Mouse (Mus musculus) cerebellum, postnatal 4 days (tissue): ENCODE measurements around the gene Adrm1.
A peak's percentile ranks its signal among the peaks of the same experiment; 100 is the strongest.
"Not testable (repeated sequence)": the region's sequence is repeated elsewhere in the genome, so short reads cannot be mapped to it uniquely, and the experiment has no call there.

Source experiments
- DNase-seq, 2 experiments: peaks; one replicate each; pipeline ENCODE4 v3.0.0; 2022; ENCODE audit warnings: low spot score in 2 of 2, mixed read lengths in 1 of 2

Adrm1 gene

DNA sequence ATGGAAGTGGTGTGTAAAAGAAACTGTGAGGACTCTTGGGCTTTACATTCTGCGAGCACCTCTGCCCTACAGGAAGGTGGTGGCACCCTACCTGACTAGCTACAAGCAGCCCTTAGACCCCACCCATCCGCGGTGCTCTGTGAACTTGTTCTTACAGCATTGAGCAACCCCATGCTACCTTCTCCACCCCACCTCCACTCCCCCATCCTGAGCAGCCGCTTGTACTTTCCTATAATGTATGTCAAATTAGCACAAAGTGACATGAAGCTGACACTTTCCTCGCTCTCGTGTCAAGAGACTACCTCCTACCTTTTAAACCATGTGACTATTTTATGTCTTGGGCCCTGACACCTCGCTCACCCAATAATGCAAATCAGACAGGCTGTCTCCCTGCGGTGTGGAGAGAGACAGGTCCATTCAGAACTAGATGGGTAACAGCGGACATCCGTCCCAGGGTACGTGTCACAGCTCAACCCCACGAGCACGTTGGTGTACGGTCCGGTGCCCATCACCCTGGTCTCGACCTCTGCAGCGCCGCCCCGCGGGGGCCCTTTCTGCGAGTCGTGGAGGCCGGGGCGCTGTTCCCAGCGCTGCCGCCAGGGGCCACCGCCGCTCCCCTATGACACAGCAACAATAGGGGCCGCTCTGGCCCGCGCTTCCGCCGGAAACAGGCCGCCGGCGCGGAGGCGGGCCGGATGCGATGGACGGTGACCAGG is at the start of gene Adrm1:
Adrm1 (plus strand) TSS at position 680 of the 716 bp plus-strand sequence.
- peak; percentile 98 to 99 for DNase-seq

DNA sequence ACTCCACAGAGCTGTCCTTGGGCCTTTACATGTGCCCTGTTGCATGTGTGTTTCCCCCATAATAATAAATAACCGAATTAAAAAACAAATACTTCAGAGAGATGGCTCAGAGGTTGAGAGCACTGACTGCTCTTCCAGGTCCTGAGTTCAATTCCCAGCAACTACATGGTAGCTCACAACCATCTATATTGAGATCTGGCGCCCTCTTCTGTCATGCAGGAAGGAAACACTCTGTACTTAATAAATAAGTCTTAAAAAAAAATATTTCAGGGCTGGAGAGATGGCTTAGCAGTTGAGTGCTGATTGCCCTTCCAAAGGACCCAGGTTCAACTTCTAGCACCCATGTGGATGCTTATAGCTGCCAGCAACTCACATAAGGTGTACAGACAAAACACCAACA is 47.1 kb upstream of the Adrm1 start:
- DNase-seq, result no peak

DNA sequence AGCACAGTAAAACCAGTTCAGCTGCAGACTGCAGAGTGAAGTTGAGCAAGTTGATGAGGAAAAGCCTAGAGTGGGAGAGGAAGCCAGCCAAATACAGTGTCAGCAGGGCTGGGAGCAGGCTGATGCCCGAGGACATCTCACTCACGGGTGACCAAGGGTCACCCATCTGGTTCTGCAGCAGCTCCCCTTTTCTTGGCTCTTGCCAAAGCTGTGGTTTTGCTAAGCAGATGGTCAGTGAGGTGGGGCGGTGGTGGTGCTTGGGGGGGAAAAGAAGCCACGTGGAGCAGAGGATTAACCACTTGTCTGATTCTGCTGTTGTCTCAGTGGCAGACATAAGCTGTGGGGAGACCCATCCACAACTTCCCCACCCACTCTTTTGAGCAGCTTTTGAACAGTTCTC is 45.1 kb upstream of the Adrm1 start:
- no peak for DNase-seq

DNA sequence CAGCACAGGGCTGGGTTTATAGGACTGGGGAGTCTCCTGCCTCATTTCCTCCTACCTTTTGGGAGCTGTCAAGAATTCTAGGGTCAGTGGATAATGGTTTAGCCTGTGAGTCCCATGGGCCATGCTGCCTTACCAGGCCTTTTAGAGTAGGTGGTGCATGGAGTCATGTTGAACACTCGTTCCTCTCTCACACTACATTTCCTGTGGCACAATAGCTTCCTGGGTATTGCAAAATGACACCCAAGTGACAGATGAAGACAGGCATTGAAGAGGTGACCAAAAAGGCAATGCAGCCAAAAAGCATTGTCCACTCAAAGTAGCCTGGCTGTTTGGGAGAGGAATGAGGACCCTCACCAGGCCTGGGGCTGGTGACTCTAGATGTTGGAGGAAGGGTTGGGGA is 43.6 kb upstream of the Adrm1 start:
- DNase-seq, result no peak

DNA sequence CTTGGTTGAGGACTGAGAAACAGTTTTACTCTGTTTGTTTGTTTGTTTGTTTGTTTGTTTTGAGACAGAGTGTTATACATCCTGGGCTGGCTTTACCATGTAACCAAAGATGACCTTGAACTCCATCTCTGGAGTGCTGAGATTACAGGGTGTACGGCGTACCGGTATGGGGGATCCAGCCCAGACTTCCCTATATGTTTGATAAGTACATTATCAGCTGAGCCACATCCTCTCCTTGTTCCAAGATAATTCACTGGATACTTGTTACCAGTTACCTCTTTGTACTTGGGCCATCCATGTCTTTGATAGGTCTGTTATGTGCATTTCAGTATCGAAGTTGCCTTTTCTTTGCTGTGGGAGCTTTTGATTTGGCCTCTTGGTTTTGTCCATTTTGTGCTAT is 38.1 kb upstream of the Adrm1 start:
- no peak for DNase-seq

DNA sequence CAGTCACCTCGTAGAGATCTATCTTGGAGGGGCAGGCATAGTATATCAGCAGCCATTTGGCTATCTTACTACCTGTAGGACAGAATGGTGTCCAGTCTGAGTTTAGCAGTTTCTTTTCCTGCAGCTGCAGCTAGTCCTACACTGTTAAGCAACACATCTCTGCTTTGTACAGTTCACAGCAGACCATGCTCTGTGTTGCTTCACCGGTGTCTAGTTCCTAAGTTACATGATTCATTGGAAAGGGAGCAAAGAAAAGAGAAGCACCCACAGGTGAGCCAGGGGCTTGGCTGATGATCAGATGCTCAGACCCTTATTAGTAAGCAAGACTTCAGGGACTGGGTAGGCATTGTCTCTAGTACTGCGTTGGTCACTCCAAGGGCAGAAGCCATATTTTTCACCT is 37.4 kb upstream of the Adrm1 start:
- DNase-seq, result no peak

DNA sequence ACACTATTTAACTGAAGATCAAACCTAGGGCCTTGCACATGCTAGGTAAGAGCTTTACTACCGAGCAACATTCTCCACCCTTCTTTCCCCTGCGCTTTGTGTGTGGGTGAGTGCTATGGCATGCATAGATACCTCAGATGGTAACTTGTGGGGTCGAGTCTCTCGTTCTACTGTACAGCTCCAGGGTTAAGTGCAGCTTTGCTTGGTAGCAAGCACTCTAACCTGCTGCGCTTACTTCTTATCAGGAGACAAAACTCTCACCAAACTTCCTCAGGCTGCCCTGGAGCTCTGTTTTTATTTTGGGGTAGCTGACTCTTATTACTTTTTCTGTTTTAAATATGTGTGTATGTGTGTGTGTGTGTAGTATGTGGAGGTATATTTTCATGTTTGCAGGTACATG is 35.9 kb upstream of the Adrm1 start:
- DNase-seq, result no peak

DNA sequence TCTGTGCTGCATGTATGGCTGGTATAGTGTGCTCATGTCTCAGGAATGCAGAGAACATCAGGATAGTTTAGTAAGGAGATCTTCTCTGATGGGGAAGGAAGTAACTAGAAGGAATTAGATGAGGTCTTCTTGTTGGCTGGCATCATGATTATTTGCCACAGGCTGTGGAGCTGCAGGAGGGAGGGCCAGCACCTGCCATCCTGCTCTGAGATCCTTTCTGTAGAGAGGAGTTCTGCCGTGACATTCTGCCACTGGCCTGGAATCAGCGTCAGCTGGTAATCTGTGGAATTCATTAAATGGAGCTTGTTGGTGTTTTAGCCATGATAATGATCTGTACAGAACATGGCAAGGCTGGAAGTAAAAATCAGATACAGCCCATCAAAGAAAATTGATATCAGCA is 25.2 kb upstream of the Adrm1 start:
- no peak for DNase-seq

DNA sequence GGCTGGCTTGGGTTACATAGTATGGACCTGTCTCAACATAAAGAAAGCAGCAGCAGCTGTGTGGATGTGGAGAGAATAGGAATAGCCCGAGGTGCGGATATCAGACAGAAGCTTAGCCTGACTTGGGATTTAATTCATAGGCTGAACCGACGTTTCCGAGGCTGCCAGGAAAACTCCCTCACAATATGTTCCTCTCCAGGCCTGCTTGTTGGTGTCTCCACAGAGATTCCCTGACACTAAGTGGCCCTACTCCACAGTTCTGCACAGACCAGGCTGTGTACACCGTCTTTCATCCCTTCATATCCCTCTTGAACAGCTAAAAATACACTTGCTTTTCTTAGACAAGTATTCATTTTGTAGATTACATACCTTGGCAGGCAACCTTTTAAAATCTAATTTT is 23.9 kb upstream of the Adrm1 start:
- no peak for DNase-seq

DNA sequence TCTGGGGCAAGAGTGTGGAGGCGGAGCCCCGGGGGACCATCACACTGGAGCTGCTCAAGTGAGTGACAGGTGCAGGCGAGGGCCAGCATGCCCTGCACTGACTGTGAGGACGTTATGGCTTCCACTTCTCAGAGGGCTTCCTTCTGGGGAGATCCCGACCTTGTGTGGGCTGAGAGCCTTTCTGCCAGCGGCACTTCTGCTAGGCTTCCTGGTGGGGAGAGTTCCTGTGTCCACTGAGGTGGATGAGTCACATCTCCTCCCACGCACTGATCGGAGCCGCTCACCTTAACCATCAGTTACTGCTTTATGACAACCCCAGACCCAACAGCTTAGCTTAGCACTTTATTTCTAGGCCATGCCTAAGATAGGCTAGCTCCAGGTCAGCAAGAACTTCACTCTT is 22.7 kb upstream of the Adrm1 start:
- no peak for DNase-seq

DNA sequence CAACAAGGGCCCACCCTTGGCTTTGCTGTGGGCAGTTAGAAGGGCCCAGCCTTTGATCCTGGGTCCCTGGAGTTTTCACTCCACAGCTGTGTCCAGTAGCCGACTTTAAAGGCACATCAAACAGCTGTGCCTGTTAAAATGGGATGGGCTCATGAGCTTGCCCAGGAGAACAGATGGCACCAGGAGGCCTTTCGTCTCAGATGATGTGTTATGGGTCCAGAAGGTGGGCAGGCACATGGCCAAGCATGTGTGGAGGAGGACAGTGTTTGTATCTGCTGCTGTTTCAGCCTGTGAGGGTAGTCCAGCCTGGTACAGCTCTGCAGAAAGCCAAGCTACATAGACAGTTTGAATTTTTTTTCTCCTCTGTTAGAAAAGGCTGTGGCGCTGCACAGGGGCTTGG is 16.5 kb upstream of the Adrm1 start:
- DNase-seq, result peak in 1 of 2 experiments; percentile 40

DNA sequence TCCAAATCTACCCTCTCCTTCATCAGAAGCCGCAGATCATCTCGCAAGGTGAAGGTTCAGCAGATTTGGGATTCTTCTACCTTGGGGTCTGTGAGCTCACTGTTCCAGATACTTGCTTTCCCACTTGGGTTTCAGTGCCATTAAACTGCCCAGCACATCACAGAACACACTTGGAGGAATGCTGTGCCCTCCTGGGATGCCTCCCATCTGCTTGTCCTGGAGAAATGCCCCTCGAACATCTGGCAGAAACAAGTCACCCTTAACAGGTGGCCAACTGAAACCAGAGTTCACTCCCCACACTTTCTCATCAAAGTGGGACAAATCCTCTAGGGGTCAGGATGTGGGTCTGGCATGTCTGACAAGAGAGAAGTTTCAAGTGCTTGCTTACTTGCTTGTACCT is 12.7 kb upstream of the Adrm1 start:
- no peak for DNase-seq

DNA sequence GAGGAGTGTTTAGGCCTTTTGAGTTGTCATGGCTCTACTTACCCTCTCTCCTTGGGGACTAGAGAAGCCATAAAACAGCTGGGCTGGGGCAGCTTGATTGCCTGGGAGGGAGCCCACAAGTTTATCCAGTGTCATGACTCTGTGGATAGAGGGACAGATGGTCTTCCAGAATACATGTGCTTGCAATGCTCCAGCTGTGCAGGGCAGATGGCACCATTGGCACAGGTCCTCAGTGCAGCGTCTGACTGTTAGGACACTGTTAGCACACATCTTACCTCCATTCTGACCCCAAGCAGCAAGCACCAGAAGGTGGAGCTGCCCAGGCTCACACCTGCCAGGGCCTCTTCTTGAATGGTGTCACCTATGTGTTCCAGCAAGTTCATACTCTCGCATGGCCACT is 5.4 kb upstream of the Adrm1 start:
- DNase-seq, result peak in 1 of 2 experiments; percentile 69

DNA sequence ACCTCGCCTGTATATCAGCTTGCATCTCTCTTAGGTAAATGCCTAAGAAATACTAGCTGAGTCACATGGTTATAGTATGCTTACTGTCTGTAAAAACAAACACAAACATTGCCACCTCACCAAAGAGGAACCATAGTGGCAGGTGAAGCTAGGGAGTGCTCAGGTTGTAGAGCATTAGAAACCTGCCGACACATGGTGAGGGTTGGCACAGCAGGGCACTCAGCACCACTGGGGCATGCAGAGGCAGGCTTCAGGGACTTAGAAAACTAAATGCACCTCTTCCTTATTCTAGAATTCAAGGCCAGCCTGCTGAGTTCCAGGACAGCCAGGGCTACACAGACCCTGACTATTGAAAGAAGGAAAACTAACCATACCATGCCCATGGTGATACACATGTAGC is 4.4 kb upstream of the Adrm1 start:
- DNase-seq, result no peak

DNA sequence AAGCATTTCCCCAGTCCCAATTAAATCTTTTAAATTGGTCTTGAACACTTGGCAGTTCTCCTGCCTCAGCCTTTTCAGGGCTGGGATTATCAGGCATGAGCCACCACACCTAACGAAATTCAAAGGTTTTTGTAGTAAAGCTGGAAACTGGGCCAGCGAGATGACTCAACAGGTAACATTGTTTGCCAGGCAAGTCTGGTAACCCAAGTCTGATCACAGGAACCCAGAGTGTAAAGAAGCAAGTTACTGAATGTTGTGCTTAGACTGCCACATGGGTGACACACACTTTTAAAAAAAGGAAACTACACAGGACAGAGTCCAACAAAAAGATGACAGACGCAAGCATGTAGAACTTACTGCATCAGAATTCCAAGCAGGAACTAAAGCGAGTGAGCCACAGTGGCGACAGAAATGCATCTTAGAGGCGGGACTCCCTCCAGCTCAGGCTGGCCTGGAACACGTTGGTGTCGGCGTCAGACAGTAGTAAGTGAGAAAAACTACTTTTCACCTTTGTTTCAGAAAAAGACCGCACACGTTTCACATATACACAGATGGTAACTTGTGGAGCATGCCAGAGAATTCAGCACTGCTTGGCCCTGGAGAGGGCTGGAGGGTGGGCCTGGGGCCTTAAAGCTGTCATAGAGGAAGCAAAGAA is 1.0 kb upstream of the Adrm1 start:
- no peak for DNase-seq

DNA sequence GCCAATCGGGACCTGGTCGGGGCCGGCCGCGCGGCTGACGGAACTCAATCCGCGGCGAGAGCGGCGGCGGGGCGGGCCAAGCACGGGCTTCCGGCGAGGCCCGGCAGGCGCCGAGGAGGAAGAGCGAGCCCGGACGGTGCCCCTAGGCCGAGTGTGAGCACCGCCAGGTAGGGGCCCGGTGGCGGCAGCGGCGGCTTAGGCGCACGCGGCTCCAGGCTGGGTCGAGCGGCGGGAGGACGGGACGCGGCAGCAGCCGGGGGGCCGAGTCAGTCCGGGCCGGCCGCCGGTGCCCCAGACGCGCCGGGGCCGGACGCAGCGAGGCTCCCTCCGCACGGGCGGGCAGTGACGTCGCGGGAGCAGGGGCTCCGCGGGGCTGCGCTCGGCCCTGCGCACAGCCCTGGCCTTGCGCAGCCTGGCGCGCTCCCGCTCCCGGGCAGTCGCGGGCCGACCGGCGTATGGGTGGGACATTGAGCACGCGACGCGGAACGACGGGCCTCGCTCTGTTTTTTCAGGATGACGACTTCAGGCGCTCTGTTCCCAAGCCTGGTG is 311 bp downstream of the Adrm1 start:
- DNase-seq, result no peak

DNA sequence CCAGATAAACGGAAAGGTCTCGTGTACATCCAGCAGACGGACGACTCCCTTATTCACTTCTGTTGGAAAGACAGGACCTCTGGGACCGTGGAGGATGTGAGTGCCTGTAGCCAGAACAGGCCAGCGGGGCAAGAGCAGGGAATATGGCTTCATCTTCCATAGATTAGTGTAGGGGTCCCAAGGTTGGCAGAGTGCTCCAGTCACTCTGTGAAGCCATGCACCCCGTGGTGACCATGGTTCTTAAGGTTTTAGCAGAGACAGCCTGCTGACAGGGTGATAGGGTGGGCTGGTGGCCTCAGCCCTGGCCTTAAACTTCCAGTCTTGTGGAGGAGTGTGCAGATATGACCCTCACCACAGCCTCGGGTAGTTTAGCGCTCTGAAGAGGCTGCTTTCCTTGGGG is 867 bp downstream of the Adrm1 start:
- DNase-seq, result peak in 1 of 2 experiments; percentile 17

DNA sequence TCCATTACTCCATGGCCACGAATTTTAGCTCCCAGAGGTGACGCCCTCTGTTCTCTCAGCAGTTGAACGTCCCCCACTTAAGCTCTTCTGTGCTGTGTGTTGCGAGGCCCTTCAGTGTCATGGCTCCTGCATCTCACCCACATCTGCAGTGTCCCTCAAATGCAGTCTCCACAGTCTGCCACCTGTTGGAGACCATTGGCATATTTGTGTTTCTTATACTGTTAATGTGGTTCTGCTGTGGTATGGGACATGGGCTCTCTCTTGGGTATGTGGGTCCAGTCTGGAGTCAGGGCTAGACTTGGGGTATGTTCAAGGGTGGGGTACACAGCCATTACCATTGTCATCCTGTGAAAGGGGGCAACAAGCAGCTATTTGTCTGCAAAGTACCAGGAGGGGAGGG is 1.9 kb downstream of the Adrm1 start:
- peak in 1 of 2 experiments; percentile 3 for DNase-seq

DNA sequence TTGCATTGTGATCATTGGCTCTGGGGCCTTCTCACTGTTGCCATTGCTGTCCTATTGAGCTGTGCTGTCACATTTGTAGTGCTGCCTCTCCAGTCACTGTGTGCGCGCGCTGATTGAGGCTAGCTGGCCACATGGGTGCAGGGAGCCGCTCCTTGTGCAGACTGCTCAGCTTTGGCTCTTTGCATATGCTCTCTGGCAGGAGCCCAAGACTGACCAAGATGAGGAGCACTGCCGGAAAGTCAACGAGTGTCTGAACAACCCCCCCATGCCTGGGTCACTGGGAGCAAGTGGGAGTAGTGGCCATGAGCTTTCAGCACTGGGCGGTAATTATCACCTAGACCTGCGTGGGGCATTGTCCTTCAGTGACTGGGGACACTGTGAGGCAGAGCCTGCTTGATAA is 2.4 kb downstream of the Adrm1 start:
- DNase-seq, result not testable (repeated sequence)

DNA sequence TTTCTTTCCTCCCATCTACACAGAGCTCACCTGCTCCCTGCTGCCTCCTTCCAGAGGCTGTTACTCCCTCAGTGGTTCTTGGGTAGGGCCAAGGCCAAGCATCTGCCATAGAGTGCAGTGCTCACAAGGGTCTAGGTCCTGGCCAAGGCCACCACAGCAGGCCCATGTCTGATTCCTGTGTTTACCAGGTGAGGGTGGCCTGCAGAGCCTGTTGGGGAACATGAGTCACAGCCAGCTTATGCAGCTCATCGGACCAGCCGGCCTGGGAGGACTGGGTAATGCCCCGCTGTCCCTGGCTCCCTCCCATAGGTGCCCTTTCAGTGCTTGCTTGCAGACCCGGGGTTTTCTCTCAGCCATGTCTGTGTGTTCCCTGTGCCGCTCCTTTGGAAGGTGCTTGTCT is 2.8 kb downstream of the Adrm1 start:
- no peak for DNase-seq

DNA sequence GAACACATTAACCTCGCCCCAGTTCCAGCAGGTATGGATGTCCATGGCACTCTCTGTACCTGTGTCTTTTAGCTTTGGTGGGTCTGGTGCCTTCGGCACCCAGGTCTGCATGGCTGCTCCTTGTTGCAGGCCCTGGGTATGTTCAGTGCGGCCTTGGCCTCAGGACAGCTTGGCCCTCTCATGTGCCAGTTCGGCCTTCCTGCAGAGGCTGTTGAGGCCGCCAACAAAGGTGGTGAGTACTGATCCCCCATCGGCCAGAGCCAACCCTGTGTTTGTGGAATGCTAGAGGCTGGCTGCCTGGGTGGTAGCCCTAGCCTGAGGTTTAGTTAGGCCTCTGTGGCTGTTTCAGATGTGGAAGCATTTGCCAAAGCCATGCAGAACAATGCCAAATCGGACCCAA is 4.4 kb downstream of the Adrm1 start:
- DNase-seq, result no peak

DNA sequence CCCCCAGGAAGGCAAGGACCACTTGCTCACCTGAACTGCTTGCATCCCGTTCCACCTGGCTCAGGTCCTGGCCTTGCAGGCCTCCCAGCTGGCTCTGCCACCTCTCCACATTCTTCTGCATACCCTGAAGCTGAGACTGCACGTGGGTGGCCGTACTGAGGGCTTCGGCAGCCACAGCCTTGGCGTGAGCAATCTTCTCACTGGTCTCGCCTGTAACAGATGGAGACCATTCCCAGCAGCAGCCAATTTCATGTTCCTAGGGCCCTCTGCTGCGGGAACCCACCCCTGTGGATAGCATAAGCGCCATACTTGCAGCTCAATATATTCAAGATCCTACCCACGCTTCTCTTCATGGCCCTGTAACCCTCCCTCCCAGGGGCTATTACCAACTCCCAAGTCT is 10.3 kb downstream of the Adrm1 start:
- no peak for DNase-seq

DNA sequence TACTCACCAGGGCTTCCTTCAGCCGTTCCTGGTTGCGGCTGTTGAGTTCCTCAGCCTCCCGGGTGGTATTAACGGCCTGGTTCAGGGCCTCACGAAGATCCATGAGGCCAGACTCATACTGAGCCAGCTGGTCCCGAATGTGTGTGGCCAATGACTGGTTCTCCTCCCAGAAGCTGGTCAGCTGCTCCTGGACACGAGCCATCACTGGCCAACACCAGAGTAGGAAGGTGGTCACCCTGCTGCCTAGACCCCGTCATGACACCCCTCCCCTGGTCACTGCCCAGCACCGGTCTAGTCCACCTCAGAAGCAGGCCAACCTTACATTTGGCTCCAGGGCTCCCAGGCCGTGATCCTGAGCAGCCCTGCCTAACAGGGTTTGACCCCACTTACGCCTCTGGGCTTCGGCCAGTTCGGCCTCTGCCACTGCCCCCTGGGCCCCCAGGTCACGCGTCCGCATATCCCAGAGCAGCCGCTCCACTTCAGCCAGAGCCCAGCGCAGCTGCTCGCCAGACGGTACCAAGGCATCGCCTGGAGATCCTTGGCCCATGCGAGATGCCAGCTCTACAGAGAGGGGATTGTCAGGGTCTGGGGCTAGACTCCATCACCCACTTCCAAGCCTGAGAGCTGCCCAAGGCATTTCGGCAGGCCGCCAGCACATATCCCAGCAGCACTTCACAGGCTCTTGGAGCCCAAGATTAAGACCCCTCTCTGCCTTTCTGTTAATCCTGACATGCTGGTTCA is 12.9 kb downstream of the Adrm1 start:
- DNase-seq, result peak in 1 of 2 experiments; percentile 57
